Mouse (Mus musculus): ENCODE measurements at regions not wholly inside any gene's neighbourhood (a gene's known extent, or its start where the extent isn't known, plus 50 kb on each side); places are given as distances from the start of the nearest gene placed in this dataset.

DNA sequence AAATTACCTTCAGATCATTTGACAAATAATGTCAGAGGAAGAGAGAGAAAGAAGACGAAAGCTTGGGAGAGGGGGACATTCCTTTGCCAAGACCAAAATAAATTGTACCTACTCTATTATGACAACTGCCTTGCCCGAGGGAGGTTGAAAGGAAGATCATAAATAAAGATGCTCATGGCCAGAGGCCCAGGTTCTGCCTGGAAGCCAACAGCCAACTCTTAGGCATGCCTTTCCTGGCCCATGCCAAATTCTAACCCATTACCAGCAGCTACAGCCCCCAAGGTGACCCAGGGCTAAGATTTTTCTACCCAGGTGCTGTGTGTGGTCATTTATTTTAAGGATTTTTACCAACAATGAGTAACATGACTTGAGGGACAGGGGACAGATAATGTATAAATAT lies 54.9 kb downstream of the Cbln1 start:
- DNase-seq (ENCODE audit: low spot score in 2 of 2), result no peak

GRCm38 (mm10) chr8:87415051-87415630 lies 57.3 kb downstream of the Cbln1 start:
- DNase-seq (ENCODE audit: low spot score in 2 of 2), result no peak

DNA sequence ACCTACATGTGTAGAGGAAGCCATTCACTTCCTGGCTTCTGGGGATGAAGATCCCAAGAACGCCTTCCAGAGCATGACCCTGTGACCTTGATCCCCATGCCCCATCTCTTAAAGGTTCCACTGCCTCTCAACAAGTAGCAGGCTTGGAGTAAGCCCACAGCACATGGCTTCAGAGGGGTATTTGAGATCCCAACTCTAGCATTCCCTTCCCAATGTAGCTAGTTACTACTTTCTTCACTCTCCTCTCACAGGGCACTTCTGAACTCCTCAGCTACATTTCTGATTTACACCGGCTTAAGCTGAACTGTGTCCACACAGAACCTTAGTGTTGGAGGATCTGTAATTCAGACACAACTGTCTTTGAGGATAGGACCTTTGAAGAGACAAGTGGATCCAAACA lies 83.4 kb downstream of the Cbln1 start:
- DNase-seq (ENCODE audit: low spot score in 2 of 2), result no peak

DNA sequence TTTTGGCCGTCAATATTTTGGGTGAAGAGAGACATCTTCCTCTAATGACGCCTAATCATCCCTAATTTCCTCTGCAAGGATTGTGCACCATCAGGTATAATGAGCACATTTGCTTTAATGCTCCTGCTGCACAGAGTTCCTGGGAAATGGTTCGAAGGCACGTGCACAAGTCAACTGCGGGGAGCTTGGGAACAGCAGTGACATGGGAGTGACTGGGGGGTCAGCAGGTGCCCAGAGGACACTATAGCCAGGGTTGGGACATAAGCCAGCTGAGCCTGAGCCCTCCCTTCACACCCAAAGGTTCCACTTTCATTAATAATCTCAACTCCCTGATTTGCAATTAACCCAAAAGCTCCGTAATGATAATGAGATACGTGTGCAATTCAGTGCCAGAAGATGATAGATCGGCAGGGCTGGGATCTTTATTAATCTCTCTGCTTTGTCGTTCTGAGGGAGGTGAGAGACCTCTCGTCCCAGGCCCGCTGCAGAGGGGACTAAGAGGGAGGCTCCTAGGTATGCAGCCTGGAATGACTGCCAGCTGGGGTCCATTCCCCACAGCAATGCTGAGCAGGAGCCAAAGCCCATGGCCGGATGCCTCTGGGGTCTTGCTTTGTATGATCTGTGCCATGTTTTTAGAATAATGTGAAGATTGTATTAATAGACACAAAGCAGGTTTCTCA lies 88.7 kb downstream of the Cbln1 start:
- no peak for DNase-seq (ENCODE audit: low spot score in 2 of 2)

- no peak for DNase-seq (ENCODE audit: low spot score in 2 of 2)
These were observed 90.1 kb downstream of the Cbln1 start for GRCm38 (mm10) chr8:87382311-87382710.

GRCm38 (mm10) chr8:87380791-87381190 lies 91.6 kb downstream of the Cbln1 start:
- DNase-seq (ENCODE audit: low spot score in 2 of 2), result no peak

DNA sequence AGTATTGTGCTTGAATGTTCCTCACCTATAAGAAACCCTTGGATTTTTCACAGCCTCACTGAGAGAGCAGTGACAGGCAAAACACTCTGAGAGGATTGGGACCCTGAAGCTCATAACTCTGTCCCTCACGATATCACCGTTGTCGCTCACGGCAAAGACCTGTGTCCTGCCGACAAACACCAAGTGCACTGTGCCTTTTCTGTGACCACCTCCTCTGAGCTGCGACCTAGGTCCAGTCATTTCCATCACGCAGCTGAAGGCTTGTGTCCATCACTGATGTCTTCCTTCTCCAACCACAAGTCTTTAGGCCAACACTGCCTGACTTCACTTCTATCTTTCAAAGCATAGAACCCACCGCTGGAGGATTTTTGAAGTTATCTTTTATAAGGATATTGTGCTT lies 93.1 kb downstream of the Cbln1 start:
- no peak for DNase-seq (ENCODE audit: low spot score in 2 of 2)

GRCm38 (mm10) chr8:87374044-87374443 lies 98.4 kb downstream of the Cbln1 start:
- DNase-seq (ENCODE audit: low spot score in 2 of 2), result no peak

- no peak for DNase-seq (ENCODE audit: low spot score in 2 of 2)
These were observed 98.9 kb downstream of the Cbln1 start for GRCm38 (mm10) chr8:87373535-87373934.

GRCm38 (mm10) chr8:87372061-87372460 lies 100.3 kb downstream of the Cbln1 start:
- no peak for DNase-seq (ENCODE audit: low spot score in 2 of 2)

DNA sequence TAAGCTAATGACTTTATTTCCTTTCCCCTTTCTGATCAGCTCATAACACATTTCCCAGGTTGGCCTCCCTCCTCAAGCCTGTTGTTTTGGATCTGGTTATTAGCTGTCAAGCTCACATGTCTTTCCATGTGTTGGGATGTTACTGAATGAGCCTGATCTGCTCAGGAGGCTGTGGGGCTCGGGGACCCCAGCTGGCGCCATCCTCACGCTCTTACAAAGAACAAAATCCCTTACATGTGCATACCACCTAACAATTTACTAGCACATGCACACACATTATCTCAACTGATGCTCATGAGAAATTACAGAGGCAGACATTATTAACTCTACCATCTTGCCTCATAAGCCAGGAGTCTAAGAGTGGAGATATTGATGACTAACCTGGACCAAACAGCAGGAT lies 102.2 kb downstream of the Cbln1 start:
- no peak for DNase-seq (ENCODE audit: low spot score in 2 of 2)

DNA sequence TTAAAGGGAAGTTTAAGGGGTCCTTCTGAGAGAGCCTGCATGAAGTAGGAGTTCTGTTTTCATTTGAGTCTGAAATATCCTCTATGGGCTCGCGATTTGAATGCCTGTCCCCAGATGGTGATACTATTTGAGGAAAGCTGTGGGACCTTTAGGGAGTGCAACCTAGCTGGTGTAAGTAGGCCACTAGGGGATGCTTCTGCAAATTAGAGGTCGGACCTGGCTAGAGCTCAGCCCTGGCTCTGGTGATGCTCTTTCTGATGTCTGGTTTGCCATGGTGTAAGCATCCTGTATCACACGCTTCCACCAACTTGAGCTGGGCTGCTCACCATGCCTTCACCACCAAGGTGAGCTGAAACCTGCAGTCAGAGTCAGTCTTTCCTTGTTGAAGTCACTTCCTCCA lies 121.9 kb downstream of the Cbln1 start:
- DNase-seq (ENCODE audit: low spot score in 2 of 2), result no peak

DNA sequence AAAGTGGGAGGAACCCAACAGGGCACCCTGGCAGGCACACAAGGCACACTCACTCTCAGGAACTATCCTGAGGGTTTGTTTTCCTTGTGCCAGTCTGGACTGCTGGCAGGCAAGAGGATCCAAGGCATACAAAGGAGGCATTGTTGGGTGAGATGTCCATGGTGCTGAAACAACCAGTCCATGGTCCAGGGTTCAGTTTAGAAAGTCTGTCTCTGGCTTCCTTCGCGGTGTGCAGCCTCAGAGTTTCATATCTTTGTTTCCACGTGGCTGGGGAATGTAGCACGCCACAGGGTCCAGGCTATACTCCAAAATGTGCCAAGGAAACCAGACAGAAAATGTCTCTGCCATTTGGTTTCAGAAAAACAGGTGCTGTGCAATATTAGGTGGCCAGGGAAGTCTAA lies 122.6 kb downstream of the Cbln1 start:
- no peak for DNase-seq (ENCODE audit: low spot score in 2 of 2)

DNA sequence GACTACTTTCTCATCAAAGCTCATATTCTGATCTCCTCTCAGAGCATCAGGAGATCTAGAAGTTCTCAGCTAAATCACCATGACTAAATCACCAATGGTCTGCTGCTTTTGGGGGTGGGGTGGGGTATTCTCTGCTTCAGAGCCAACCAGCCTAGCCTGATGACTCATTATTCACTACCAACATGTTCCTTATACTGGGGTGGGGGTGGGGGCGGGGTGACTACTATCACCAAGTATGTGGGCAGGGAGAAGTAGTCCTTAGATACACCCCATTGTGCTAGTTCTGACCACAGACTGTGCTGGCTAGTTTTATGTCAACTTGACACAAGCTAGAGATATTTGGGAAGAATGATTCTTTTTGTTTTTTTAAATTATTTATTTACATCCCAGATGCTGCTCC lies 143.0 kb downstream of the Cbln1 start:
- DNase-seq (ENCODE audit: low spot score in 2 of 2), result no peak

DNA sequence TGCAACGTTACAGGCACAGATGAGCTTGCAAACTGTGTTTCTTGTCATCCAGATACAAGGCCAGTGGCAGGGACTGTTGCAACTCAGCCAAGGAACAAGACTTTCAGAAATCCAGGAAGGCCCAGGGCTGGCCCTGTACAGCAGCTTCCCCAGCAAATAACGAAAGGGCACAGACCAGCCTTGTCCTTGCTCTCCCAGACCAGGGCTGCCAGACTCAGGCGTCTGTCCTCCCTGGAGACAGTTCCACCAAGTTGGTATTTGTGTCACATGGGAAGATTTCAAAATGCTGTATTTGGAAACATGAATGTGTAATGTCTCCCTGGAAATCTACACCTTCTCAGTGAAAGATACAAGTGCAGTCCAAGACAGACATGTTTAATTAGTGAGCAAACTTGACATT lies 157.8 kb downstream of the Cbln1 start:
- DNase-seq (ENCODE audit: low spot score in 2 of 2), result no peak

DNA sequence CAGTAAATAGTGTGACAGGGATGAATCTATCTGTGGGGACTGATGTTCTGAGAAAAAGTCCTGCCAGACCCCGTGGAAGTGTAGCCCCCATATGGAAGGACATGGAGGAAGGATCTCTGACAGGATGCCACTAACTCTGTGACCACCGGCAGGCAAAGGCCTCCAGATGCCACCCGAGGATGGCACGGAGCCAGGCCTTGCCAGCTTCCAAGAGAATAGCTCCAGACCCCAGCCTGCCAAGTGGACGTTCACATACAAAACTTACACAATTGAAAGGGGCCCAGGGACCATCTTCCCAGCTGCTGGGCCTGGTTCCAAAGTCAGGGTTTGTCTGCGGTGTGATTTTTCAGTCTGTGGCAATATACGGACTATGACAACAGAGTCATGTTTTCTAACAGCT lies 161.1 kb downstream of the Cbln1 start:
- no peak for DNase-seq (ENCODE audit: low spot score in 2 of 2)

DNA sequence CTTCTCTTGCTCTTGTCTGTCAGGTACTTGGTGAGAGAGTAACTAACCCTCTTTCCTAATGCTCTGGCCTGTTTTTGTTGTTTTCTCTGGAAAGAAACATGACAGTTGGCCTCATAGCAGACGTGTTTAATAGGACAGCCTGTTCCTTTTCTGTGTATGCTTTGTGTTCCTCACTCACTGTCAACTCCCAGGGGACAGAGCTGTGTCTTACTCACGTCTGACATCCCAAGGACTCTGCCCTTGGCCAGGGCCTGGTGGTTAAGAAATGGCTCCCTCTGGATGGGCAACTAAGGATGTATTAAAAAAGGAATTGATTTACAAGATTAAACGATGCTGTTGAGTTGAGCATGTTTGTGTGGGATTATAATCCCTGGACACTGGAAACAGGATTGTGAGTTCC lies 164.1 kb downstream of the Cbln1 start:
- DNase-seq (ENCODE audit: low spot score in 2 of 2), result no peak

DNA sequence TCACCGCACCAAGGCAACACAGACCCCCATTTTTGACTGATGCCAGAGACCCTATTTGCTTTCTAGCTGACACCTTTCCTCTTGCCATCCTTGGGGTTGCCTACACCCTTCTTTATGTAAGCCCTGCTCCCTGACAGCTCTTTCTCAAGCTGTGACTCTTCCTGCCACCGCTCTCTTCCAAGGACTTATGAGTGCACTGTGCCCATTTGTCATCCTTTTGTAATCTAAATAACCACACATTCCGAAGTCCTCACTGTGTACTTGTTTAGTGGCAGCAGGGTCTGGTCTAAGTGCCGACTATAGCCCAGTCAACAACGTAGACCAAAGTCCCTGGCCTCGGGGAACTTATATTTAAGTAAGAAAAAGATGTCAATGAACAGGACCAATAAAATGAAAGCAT lies 167.4 kb downstream of the Cbln1 start:
- DNase-seq (ENCODE audit: low spot score in 2 of 2), result no peak

GRCm38 (mm10) chr8:87303522-87303921 lies 168.9 kb downstream of the Cbln1 start:
- DNase-seq (ENCODE audit: low spot score in 2 of 2), result no peak

GRCm38 (mm10) chr8:87297761-87298160 lies 174.6 kb downstream of the Cbln1 start:
- DNase-seq (ENCODE audit: low spot score in 2 of 2), result no peak

DNA sequence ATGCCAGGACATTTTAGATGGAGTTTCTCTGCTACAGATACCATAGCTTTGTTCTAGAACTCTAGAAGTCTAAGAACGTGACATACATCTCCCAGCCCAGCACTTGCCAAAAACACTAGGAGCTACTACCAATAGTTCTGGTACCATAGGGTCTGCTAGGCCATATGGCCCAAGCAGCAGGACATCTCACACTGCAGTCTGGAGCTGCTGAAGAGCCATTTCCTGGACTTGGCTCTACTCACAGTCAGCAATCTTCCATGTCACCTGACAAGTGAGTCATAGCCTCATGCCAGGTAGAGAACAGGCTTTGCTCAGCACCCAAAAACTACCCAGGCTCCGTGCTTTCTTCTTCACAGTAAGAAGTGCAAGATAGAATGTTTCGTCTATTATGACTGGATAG lies 175.1 kb downstream of the Cbln1 start:
- no peak for DNase-seq (ENCODE audit: low spot score in 2 of 2)

DNA sequence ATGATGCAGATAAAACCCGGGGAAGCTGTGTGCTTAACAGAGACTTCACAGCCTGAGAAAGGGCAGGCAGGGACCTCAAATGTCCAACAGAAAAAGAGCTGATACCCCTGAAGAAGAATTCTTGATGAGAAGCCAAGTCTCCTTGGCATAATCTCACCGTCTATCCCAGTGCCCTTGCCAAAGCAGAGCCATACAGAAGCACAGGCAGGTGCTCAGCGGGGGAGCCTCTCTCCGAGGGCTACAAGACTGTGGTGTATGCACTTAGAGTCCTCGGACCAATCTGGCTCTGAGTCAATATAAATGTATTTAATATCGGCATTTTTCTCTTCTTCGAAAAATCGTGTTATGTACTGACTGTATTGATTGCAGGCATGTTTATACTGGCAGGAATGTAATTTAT lies 186.3 kb downstream of the Cbln1 start:
- no peak for DNase-seq (ENCODE audit: low spot score in 2 of 2)

GRCm38 (mm10) chr8:87284356-87284755 lies 188.1 kb downstream of the Cbln1 start:
- DNase-seq (ENCODE audit: low spot score in 2 of 2), result no peak

DNA sequence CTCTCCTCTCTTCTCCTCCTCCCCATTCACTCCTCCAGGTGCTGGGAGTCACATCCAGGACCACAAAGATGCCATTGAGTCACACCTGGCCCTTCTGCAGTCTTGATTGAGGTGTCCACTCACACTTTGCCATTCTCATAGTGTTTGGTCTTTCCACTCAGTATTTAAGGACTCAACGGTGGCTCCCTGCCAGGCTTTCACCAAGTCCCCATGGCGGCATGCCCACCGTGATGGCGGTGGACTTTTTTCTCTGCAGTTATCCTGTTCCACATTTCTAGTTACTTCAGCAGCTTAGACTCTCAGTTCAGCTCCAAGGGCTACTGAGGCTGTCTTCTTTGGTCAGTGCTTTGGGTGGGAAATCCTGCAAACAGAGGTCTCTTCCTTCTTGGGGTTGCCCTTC lies 189.9 kb downstream of the Cbln1 start:
- no peak for DNase-seq (ENCODE audit: low spot score in 2 of 2)

Measured in right cerebral cortex, adult 2 months (tissue).